Mouse (Mus musculus) CD8-positive naive resting alpha-beta T cell, adult 2 months (primary cell): ENCODE measurements around the gene A330070K13Rik.

ENCODE experiments used
- DNase-seq, 2 experiments: peaks; one replicate each; pipeline ENCODE4 v3.0.0; 2022; ENCODE audit warnings: low read depth in 2 of 2, low spot score in 2 of 2

Gene A330070K13Rik

GRCm38 (mm10) chr5:130384222-130384912 is at the start of gene A330070K13Rik:
Gene A330070K13Rik, minus strand, starts transcription at chr5:130384631.
- no peak for DNase-seq

- no peak for DNase-seq
These were observed 27.1 kb upstream of the A330070K13Rik start for GRCm38 (mm10) chr5:130411516-130411915.

GRCm38 (mm10) chr5:130409706-130410105 is 25.3 kb upstream of the A330070K13Rik start:
- DNase-seq = no peak

- no peak for DNase-seq
These were observed 20.8 kb upstream of the A330070K13Rik start for GRCm38 (mm10) chr5:130405201-130405600.

GRCm38 (mm10) chr5:130400136-130400917 is 15.9 kb upstream of the A330070K13Rik start:
- no peak for DNase-seq

GRCm38 (mm10) chr5:130395142-130395541 is 10.7 kb upstream of the A330070K13Rik start:
- DNase-seq = no peak

- no peak for DNase-seq
These were observed 10.0 kb upstream of the A330070K13Rik start for GRCm38 (mm10) chr5:130394386-130394785.

GRCm38 (mm10) chr5:130393618-130394355 is 9.4 kb upstream of the A330070K13Rik start:
- no peak for DNase-seq

GRCm38 (mm10) chr5:130386418-130386817 is 2.0 kb upstream of the A330070K13Rik start:
- DNase-seq = no peak

GRCm38 (mm10) chr5:130375411-130375810 is 9.0 kb downstream of the A330070K13Rik start:
- no peak for DNase-seq

GRCm38 (mm10) chr5:130369237-130369636 is 15.2 kb downstream of the A330070K13Rik start, which contains the start of gene Caln1:
Gene Caln1, plus strand, starts transcription at chr5:130369455.
- no peak for DNase-seq

GRCm38 (mm10) chr5:130368236-130368635 is 16.2 kb downstream of the A330070K13Rik start:
- no peak for DNase-seq

GRCm38 (mm10) chr5:130363773-130364172 is 20.7 kb downstream of the A330070K13Rik start:
- no peak for DNase-seq

- DNase-seq = no peak
These were observed 21.3 kb downstream of the A330070K13Rik start for GRCm38 (mm10) chr5:130363111-130363510.

- no peak for DNase-seq
These were observed 29.2 kb downstream of the A330070K13Rik start for GRCm38 (mm10) chr5:130355223-130355622.

- DNase-seq = no peak
These were observed 38.6 kb downstream of the A330070K13Rik start for GRCm38 (mm10) chr5:130345871-130346270.

GRCm38 (mm10) chr5:130344999-130345398 is 39.4 kb downstream of the A330070K13Rik start:
- DNase-seq = no peak

- DNase-seq = no peak
These were observed 43.8 kb downstream of the A330070K13Rik start for GRCm38 (mm10) chr5:130340656-130341055.

GRCm38 (mm10) chr5:130335462-130335861 is 49.0 kb downstream of the A330070K13Rik start:
- no peak for DNase-seq

- DNase-seq = no peak
These were observed 50.5 kb downstream of the A330070K13Rik start for GRCm38 (mm10) chr5:130333971-130334370.

GRCm38 (mm10) chr5:130333566-130333965 is 50.9 kb downstream of the A330070K13Rik start:
- no peak for DNase-seq

- no peak for DNase-seq
These were observed 53.2 kb downstream of the A330070K13Rik start for GRCm38 (mm10) chr5:130331206-130331605.
